In genomic region chr1:93210213-93210641, GRCm38 (mm10) we compare ENCODE assay signal across 9 mouse cellular contexts. TPM values are rescaled to one million over a fixed set of nuclear protein-coding genes. Genes with fewer than 3 reads are reported as not detected.
DNase-seq lines count a peak whose midpoint lies in the region; ATAC-seq and TF ChIP-seq lines count a peak whose summit lies in the region.
"Had no signal": no experiment of that assay in that cellular context is flagged by ENCODE, and none has a peak within 500 bp of the region (broad histone marks: within the 10 kb centered on the region; RNA-seq: fewer than 3 reads in every experiment).

No protein-coding gene starts in this region.

- no peak for DNase-seq in midbrain, embryonic 10.5 days (ENCODE audit: low spot score)
- DNase-seq in midbrain, embryonic 11.5 days (ENCODE audit: low spot score, missing footprints) = no peak
- peak; percentile 88 for DNase-seq in fibroblast of lung, adult 2 months (ENCODE audit: low read depth)
- DNase-seq in kidney, postnatal 0 days (ENCODE audit: low spot score) = peak; percentile 91
- DNase-seq in retina, adult 2 months (ENCODE audit: low read depth, low spot score) = peak; percentile 8
- no peak for DNase-seq in c-Kit-positive CD71-positive TER-119-positive erythroid progenitor cells, embryonic 14.5 days (ENCODE audit: low spot score)

- no peak overlapping the region for H3K9ac ChIP-seq in midbrain, embryonic 11.5 days (ENCODE audit: low read length)
- peak overlapping the region; percentile 36; the same call in 1 of the 2 replicates for H3K9ac ChIP-seq in heart, embryonic 16.5 days (ENCODE audit: low read length)
- 0 out of 2 replicates have a peak overlapping the region, but pooled peaks have one; percentile 23 for H3K9ac ChIP-seq in kidney, postnatal 0 days (ENCODE audit: low read depth, low read length)
- H3K9ac ChIP-seq in limb, embryonic 15.5 days = no peak overlapping the region

- H3K27me3 ChIP-seq in midbrain, embryonic 10.5 days (ENCODE audit: low read depth, poor library complexity, severe bottlenecking) = no peaks in the 10 kb centered on the region
- no peaks in the 10 kb centered on the region for H3K27me3 ChIP-seq in midbrain, embryonic 11.5 days (ENCODE audit: control insufficient read depth, insufficient read depth, low read length)
- H3K27me3 ChIP-seq in heart, embryonic 16.5 days (ENCODE audit: control insufficient read depth, insufficient read depth, low read length) = no peaks in the 10 kb centered on the region
- H3K27me3 ChIP-seq in kidney, postnatal 0 days (ENCODE audit: insufficient read depth, low read length) = no peaks in the 10 kb centered on the region
- no peaks in the 10 kb centered on the region for H3K27me3 ChIP-seq in limb, embryonic 15.5 days

- no peaks in the 10 kb centered on the region for H3K36me3 ChIP-seq in midbrain, embryonic 10.5 days
- H3K36me3 ChIP-seq in midbrain, embryonic 11.5 days (ENCODE audit: control insufficient read depth, insufficient read depth, low read length) = no peaks in the 10 kb centered on the region
- H3K36me3 ChIP-seq in heart, embryonic 16.5 days (ENCODE audit: control insufficient read depth, insufficient read depth) = no peaks in the 10 kb centered on the region
- no peaks in the 10 kb centered on the region for H3K36me3 ChIP-seq in kidney, postnatal 0 days (ENCODE audit: insufficient read depth, low read length)
- H3K36me3 ChIP-seq in limb, embryonic 15.5 days = no peaks in the 10 kb centered on the region
- H3K36me3 ChIP-seq: G1E had no signal

- no peak overlapping the region for H3K4me2 ChIP-seq in midbrain, embryonic 11.5 days
- H3K4me2 ChIP-seq in heart, embryonic 16.5 days (ENCODE audit: low read depth, low read length) = 0 out of 2 replicates have a peak overlapping the region, but pooled peaks have one; percentile 10
- H3K4me2 ChIP-seq in kidney, postnatal 0 days (ENCODE audit: low read length) = no peak overlapping the region
- no peak overlapping the region; the same call in 1 of the 2 replicates for H3K4me2 ChIP-seq in limb, embryonic 15.5 days

- ATAC-seq in midbrain, embryonic 11.5 days (ENCODE audit: low FRiP score) = no peak
- ATAC-seq in heart, embryonic 16.5 days (replicated peaks; ENCODE audit: extremely low read depth, insufficient read depth, low FRiP score) = peak; percentile 88
- ATAC-seq in kidney, postnatal 0 days (replicated peaks; ENCODE audit: low FRiP score, low read depth) = peak; percentile 40; the same call in 1 of the 2 replicates
- peak; percentile 73 for ATAC-seq in limb, embryonic 15.5 days (ENCODE audit: insufficient number of reproducible peaks, low FRiP score, low TSS enrichment, low read depth)

- 0 out of 2 replicates have a peak overlapping the region, but pooled peaks have one; percentile 42 for H3K27ac ChIP-seq in midbrain, embryonic 10.5 days (replicated peaks)
- no peak overlapping the region for H3K27ac ChIP-seq in midbrain, embryonic 11.5 days (ENCODE audit: low read depth, low read length)
- H3K27ac ChIP-seq in heart, embryonic 16.5 days (ENCODE audit: low read length) = peak overlapping the region; percentile 83
- H3K27ac ChIP-seq in kidney, postnatal 0 days = peak overlapping the region; percentile 43
- peak overlapping the region; percentile 81 for H3K27ac ChIP-seq in limb, embryonic 15.5 days

- peaks cover 42% of the 10 kb centered on the region for H3K4me1 ChIP-seq in midbrain, embryonic 10.5 days
- peaks cover 8% of the 10 kb centered on the region for H3K4me1 ChIP-seq in midbrain, embryonic 11.5 days (ENCODE audit: control insufficient read depth, insufficient read depth, low read length)
- H3K4me1 ChIP-seq in heart, embryonic 16.5 days (ENCODE audit: control insufficient read depth, insufficient read depth, low read length) = peaks cover 34% of the 10 kb centered on the region
- peaks cover 21% of the 10 kb centered on the region for H3K4me1 ChIP-seq in kidney, postnatal 0 days (replicated peaks; ENCODE audit: insufficient read depth, low read length)
- peaks cover 62% of the 10 kb centered on the region for H3K4me1 ChIP-seq in limb, embryonic 15.5 days

- 73% methylated on average over 9 of the region's 9 CpGs for WGBS in midbrain, embryonic 10.5 days
- WGBS in midbrain, embryonic 11.5 days = 68% methylated on average over 9 of the region's 9 CpGs
- 16% methylated on average over 9 of the region's 9 CpGs for WGBS in heart, embryonic 16.5 days
- WGBS in kidney, postnatal 0 days = 12% methylated on average over 9 of the region's 9 CpGs
- WGBS in limb, embryonic 15.5 days = 14% methylated on average over 9 of the region's 9 CpGs

- no peaks in the 10 kb centered on the region for H3K9me3 ChIP-seq in midbrain, embryonic 10.5 days (replicated peaks)
- no peaks in the 10 kb centered on the region for H3K9me3 ChIP-seq in midbrain, embryonic 11.5 days (ENCODE audit: control insufficient read depth, low read length)
- H3K9me3 ChIP-seq in heart, embryonic 16.5 days (replicated peaks; ENCODE audit: control insufficient read depth, low read length) = no peaks in the 10 kb centered on the region
- no peaks in the 10 kb centered on the region for H3K9me3 ChIP-seq in kidney, postnatal 0 days (replicated peaks; ENCODE audit: low read length)
- no peaks in the 10 kb centered on the region for H3K9me3 ChIP-seq in limb, embryonic 15.5 days
- H3K9me3 ChIP-seq: G1E had no signal

- TF ChIP-seq CTCF in kidney, postnatal 0 days (IDR thresholded peaks at IDR 0.05; ENCODE audit: low read depth) = no peak

- H3K4me3 ChIP-seq in midbrain, embryonic 10.5 days = no peak overlapping the region
- no peak overlapping the region for H3K4me3 ChIP-seq in midbrain, embryonic 11.5 days (ENCODE audit: low read depth, low read length)
- no peak overlapping the region for H3K4me3 ChIP-seq in heart, embryonic 16.5 days (ENCODE audit: low read length)
- no peak overlapping the region for H3K4me3 ChIP-seq in kidney, postnatal 0 days (replicated peaks; ENCODE audit: low read depth, low read length)
- no peak overlapping the region for H3K4me3 ChIP-seq in limb, embryonic 15.5 days

RNA-seq across cellular contexts. Expression of gene Sned1, which starts 25.4 kb away (rescaled TPM):
- 1.2 and 3.1 TPM in 2 replicates for polyA plus RNA-seq in midbrain, embryonic 10.5 days (2016; fragmentation: Nextera tagmentation; extraction: Ambion mirVana)
- polyA plus RNA-seq in midbrain, embryonic 11.5 days (2014; fragmentation: Nextera tagmentation; extraction: Ambion mirVana) = 1.8 and 2.0 TPM in 2 replicates
- 3.6 and 4.5 TPM in 2 replicates for polyA plus RNA-seq in heart, embryonic 16.5 days (2015; fragmentation: Nextera tagmentation; extraction: Ambion mirVana)
- polyA plus RNA-seq in kidney, postnatal 0 days (2015; fragmentation: Nextera tagmentation; extraction: Ambion mirVana) = 5.1 and 6.1 TPM in 2 replicates
- 15.2 and 16.0 TPM in 2 replicates for polyA plus RNA-seq in limb, embryonic 15.5 days (2015; fragmentation: Nextera tagmentation; extraction: Ambion mirVana)
- polyA plus RNA-seq: G1E had no signal

RNA-seq across cellular contexts. Expression of gene Crocc2, which starts 41.7 kb away (rescaled TPM):
- polyA plus RNA-seq in midbrain, embryonic 10.5 days (2016; fragmentation: Nextera tagmentation; extraction: Ambion mirVana) = 0.02 and 0.07 TPM in 2 replicates
- 0.11 TPM in 2 replicates for polyA plus RNA-seq in midbrain, embryonic 11.5 days (2014; fragmentation: Nextera tagmentation; extraction: Ambion mirVana)
- polyA plus RNA-seq in heart, embryonic 16.5 days (2015; fragmentation: Nextera tagmentation; extraction: Ambion mirVana) = 0.38 and 0.95 TPM in 2 replicates
- 0.06 and 0.14 TPM in 2 replicates for polyA plus RNA-seq in kidney, postnatal 0 days (2015; fragmentation: Nextera tagmentation; extraction: Ambion mirVana)
- polyA plus RNA-seq in limb, embryonic 15.5 days (2015; fragmentation: Nextera tagmentation; extraction: Ambion mirVana) = 0.23 and 0.24 TPM in 2 replicates
- polyA plus RNA-seq: G1E had no signal

RNA-seq across cellular contexts. Expression of gene 2310007B03Rik, which starts 49.5 kb away (rescaled TPM):
- polyA plus RNA-seq in midbrain, embryonic 10.5 days (2016; fragmentation: Nextera tagmentation; extraction: Ambion mirVana) = 0.47 and 0.62 TPM in 2 replicates
- 0.22 and 0.34 TPM in 2 replicates for polyA plus RNA-seq in midbrain, embryonic 11.5 days (2014; fragmentation: Nextera tagmentation; extraction: Ambion mirVana)
- polyA plus RNA-seq in heart, embryonic 16.5 days (2015; fragmentation: Nextera tagmentation; extraction: Ambion mirVana) = 0.75 and 2.1 TPM in 2 replicates
- polyA plus RNA-seq in kidney, postnatal 0 days (2015; fragmentation: Nextera tagmentation; extraction: Ambion mirVana) = 3.1 and 3.4 TPM in 2 replicates
- polyA plus RNA-seq in limb, embryonic 15.5 days (2015; fragmentation: Nextera tagmentation; extraction: Ambion mirVana) = 27.6 and 28.8 TPM in 2 replicates
- polyA plus RNA-seq: G1E had no signal

Comparison
In these comparisons a context has a peak if more than half of its experiments do, and no peak if none do; other contexts are left out.
1. DNase-seq: peak in fibroblast of lung, adult 2 months (single experiment), kidney, postnatal 0 days (single experiment) and retina, adult 2 months (single experiment); none in midbrain, embryonic 10.5 days (single experiment), midbrain, embryonic 11.5 days (single experiment) and c-Kit-positive CD71-positive TER-119-positive erythroid progenitor cells, embryonic 14.5 days (single experiment).
2. H3K9ac ChIP-seq: peak in heart, embryonic 16.5 days (single experiment) and kidney, postnatal 0 days (single experiment); none in midbrain, embryonic 11.5 days (single experiment) and limb, embryonic 15.5 days (single experiment).